Mouse (Mus musculus): ENCODE results near the gene Tsc22d3.
A peak's percentile ranks its signal among the peaks of the same experiment; 100 is the strongest.

Tsc22d3 gene

GRCm38 (mm10) chrX:140600410-140601109 lies at the start of gene Tsc22d3:
Gene Tsc22d3 (minus strand): TSS chrX:140600659.
- peak; percentile 63 for DNase-seq

GRCm38 (mm10) chrX:140639592-140639991 lies 39.1 kb upstream of the Tsc22d3 start:
- DNase-seq, result no peak

- DNase-seq, result no peak
Measured at GRCm38 (mm10) chrX:140638028-140638427, 37.6 kb upstream of the Tsc22d3 start.

- no peak for DNase-seq
Measured at GRCm38 (mm10) chrX:140624875-140625594, 24.6 kb upstream of the Tsc22d3 start.

GRCm38 (mm10) chrX:140609938-140610337 lies 9.5 kb upstream of the Tsc22d3 start:
- DNase-seq, result no peak

- DNase-seq, result no peak
Measured at GRCm38 (mm10) chrX:140601884-140602283, 1.4 kb upstream of the Tsc22d3 start.

GRCm38 (mm10) chrX:140601311-140601710 lies 852 bp upstream of the Tsc22d3 start:
- no peak for DNase-seq

- peak; percentile 11 for DNase-seq
Measured at GRCm38 (mm10) chrX:140599561-140600409, 674 bp downstream of the Tsc22d3 start.

- peak; percentile 72 for DNase-seq
Measured at GRCm38 (mm10) chrX:140598850-140599560, 1.5 kb downstream of the Tsc22d3 start.

GRCm38 (mm10) chrX:140598194-140598849 lies 2.1 kb downstream of the Tsc22d3 start:
- DNase-seq, result peak; percentile 24

GRCm38 (mm10) chrX:140591176-140591575 lies 9.3 kb downstream of the Tsc22d3 start:
- DNase-seq, result no peak

GRCm38 (mm10) chrX:140590142-140590541 lies 10.3 kb downstream of the Tsc22d3 start:
- no peak for DNase-seq

- DNase-seq, result no peak
Measured at GRCm38 (mm10) chrX:140589194-140589751, 11.2 kb downstream of the Tsc22d3 start.

GRCm38 (mm10) chrX:140588534-140588933 lies 11.9 kb downstream of the Tsc22d3 start:
- DNase-seq, result no peak

- DNase-seq, result no peak
Measured at GRCm38 (mm10) chrX:140580416-140580815, 20.0 kb downstream of the Tsc22d3 start.

GRCm38 (mm10) chrX:140575636-140576035 lies 24.8 kb downstream of the Tsc22d3 start:
- DNase-seq, result no peak

- DNase-seq, result no peak
Measured at GRCm38 (mm10) chrX:140575200-140575599, 25.3 kb downstream of the Tsc22d3 start.

- DNase-seq, result no peak
Measured at GRCm38 (mm10) chrX:140572702-140573338, 27.6 kb downstream of the Tsc22d3 start.

GRCm38 (mm10) chrX:140569595-140569994 lies 30.9 kb downstream of the Tsc22d3 start:
- no peak for DNase-seq

GRCm38 (mm10) chrX:140567711-140568407 lies 32.6 kb downstream of the Tsc22d3 start:
- DNase-seq, result no peak

GRCm38 (mm10) chrX:140565759-140566158 lies 34.7 kb downstream of the Tsc22d3 start:
- no peak for DNase-seq
